Mouse (Mus musculus): ENCODE data around the gene H2-T3. TPM values are rescaled to one million over a fixed set of nuclear protein-coding genes. Genes with fewer than 3 reads are reported as not detected.
"Not testable (repeated sequence)": the region's sequence is repeated elsewhere in the genome, so short reads cannot be mapped to it uniquely, and the experiment has no call there.

Gene H2-T3
- total RNA-seq, 1 experiment from 2014 or later: 0.44 TPM

DNA sequence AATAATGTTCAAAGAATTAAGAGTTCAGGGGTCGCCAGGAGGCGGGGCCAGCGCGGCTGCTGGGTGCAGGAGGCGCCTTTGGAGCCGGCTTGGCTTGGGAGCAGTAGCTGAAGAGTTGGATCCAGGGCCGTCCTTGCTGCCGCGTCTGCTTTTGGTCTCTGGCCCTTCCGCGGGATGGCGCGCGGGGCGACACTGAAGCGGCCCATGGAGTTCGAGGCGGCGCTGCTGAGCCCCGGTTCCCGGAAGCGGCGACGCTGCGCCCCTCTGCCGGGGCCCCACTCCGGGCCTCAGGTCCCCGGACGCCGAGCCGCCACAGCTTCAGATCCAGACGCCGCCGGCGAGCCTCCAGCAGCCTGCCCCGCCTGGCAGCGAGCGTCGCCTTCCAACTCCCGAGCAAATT is 11.1 kb downstream of the H2-T3 start:
- peak; percentile 30 for DNase-seq

DNA sequence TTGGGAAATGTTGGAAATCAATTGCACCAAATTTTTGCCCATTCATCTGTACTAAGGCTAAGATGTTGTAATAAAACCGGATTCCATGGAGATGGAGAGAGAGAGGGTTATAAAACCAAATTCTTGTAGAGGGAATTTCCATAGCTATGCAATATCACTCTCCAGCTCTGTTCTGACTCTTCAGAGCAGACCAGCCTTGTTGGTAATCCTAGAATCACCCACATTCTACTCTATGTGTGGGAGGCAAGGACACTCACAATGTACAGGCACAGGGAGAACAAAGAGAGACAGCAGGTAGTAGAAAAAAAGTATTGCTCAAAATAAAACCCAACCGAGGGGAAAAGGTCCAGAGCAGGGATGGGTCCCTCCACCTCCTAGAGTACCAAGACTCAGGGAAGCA is 14.0 kb downstream of the H2-T3 start:
- DNase-seq: not testable (repeated sequence)

DNA sequence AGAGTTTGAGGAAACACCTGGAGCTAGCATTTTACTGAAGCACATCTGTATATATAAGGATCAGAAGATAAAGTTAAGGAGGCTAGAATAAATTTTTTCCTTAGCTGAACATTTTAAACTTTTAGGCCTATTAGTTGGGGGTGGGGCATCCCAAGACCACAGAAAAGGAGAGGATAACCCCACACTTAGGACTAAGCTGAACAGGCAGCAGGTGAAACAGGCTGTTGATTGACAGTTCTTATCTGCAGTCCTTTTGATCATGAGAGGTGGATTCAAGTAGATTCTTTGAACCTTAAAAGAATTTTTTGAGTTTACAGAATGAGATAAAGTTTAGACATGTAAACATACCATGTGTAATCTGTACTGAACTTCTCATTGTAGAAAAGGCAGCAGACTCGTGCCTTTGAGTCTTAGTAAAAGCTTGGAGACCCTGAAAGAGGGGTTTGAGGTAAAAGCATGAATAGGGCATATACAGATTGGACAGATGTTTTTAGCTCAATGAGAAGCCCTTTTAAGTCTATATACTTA is 19.7 kb downstream of the H2-T3 start:
- no peak for DNase-seq

DNA sequence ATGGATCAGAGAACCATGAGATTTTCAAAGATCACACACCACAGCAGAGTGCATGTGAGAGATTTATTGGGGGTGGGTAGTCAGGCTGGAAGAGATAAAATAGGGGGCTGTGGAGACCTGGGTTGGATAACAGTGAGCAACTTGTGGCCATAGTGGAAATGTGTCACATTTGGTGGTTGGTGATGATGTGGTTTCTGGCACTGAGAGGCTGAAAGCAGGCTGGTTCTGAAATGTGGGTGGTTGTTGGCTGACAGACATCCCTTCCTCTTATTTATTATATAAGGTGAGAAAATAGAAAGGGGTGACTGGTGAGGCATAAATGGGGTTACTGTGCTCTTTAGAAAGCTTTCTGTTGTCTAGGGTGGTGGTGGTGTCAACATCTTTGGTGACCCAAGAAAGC is 20.3 kb downstream of the H2-T3 start:
- no peak for DNase-seq

DNA sequence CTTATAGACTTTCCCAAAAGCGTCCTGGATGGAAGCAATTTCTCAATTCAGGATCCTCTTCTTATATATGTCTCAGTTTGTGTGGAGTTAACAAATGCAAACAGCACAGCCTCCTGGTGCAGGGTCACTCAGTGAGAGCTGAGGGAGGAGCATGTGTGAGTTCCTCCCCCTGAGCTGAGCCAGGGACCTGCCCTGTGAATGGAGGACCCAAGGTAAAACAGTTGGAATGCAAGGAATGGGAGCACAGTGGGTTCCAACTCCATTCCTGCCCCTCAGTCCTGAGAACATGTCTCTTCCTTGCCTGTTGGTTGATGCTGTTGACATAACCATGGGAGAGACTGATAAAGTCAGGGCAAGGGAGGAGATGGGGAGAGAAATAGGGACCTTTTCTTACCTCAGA is 21.0 kb downstream of the H2-T3 start:
- not testable (repeated sequence) for DNase-seq

DNA sequence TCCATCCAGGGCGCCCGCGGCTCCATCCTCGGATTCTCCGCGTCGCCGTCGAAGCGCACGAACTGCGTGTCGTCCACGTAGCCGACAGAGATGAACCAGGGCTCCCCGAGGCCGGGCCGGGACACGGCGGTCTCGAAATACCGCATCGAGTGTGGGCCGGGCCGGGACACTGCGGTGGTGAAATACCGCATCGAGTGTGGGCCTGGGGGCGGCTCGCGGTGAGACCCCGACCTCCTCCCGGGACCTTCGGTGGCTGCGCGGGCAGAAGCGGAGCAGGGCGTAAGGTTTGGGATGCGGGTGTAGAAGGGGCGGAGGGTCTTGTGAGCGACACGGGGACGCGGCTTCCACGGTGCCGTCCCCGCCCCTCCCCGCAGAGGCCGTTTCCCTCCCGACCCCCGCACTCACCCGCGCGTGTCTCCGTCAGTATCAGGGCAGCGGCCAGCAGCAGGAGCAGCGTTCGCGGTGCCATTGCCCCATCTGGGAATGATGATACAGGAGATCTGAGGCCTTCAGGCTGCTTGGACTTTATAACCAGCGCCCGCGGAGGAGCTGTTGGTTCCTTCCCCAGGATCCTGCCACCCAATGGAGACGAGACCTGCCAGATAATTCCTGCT is 21.9 kb downstream of the H2-T3 start, which contains the start of gene Gm8909:
TSS of gene Gm8909 (minus strand) at position 499 of the 614 bp plus-strand sequence.
- DNase-seq: peak; percentile 31

DNA sequence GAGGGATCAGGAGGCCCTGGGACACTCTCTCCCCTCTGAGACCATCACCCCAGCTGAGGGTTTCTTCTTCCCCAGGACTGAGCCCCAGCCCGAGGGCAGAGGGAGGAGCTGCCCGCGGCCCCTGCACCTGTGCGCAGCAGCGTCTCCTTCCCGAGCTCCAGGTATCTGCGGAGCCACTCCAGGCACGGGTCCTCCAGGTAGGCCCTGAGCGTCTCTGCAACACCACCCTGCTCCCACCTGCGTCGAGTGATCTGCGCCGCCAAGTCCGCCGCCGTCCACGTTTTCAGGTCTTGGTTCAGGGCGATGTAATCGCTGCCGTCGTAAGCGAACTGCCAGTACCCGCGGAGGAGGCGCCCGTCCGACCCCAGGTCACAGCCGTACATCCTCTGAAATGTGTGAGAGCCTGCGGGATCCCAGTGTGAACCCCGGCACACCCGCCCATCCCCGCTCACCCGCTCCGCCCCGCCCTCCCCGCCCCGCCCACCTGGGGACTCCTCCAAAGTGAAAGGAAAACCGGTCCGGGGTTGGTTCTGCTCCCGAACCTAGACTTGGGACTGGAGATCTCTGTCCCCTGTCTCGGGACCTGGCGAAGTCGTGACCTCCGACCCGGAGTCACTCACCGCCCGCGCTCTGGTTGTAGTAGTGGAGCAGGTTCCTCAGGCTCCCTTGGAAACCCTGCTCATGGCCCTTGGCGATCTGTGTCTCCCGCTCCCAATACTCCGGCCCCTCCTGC is 22.6 kb downstream of the H2-T3 start:
- peak; percentile 14 for DNase-seq

DNA sequence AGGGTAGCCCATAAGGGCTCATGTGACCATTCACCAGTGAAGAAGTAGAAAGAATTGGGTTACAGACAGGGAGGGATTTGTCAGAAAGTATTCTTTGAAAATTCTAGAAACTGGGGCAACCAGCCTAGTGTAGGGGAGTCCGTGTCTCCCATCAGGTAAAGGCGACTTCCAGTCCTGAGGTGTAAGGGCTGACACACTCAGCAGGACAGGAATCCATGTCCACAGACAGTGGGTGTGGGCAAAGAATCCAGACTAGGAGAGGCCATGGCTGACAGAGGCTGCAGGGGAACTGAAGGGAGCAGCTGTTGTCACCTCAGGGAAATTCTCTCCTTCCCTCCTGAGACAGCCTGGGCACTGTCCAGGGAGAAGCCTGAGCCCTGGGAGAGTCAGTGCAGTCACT is 23.2 kb downstream of the H2-T3 start:
- not testable (repeated sequence) for DNase-seq

DNA sequence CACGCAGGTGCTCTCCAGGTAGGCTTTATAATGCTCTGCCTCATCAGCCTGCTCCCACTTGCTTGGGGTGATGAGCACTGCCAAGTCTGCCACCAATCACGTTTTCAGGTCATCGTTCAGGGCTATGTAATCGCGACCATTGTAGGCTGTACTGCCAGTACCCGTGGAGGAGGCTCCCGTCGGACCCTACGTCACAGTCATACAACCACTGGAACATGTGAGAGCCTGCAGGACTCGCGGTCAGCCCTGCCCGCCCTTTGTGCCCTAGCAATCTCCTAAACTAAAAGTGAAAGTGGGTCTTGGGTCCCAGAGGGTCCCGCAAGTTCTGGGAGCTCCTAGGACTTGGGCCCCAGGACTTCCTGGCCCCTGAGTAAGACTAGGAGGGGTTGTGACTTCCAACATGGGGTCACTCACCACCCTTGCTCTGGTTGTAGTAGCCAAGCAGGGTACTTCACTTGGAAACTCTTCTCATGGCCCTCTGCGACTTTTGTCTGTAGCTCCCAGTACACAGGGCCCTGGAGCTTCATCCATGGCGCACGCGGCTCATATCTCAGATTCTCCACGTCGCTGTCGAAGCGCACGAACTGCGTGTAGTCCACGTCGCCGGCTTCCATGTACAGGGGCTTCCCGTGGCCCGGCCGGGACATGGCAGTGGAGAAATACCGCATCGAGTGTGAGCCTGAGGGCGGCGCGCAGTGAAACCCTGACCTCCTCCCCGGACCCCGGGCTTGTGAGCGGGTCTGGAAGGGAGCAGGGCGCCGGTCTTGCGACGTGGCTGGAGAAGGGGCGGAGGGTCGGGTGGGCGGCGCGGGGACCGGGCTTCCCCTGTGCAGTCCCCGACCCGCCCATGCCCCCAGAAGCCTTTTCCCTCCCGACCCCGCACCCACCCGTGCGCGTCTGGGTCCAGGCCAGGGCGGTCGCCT is 28.7 kb downstream of the H2-T3 start:
- DNase-seq: no peak

DNA sequence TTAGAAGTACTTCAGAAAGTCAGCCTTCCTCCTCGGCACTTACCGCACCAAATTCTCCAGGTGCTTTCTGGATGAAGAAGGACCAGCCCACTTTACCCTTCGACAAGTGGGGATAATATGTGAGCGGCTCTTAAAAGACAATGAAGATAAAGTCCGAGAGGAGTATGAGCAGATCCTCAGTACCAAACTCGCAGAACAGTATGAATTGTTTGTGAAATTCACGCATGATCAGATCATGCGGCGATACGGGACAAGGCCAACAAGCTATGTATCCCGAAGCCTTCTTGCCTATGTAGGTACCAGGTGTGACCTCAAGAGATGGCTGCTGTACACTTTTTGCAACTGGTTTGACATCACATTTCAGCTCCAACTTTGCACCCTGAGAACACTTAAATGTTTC is 31.8 kb downstream of the H2-T3 start:
- DNase-seq: not testable (repeated sequence)

DNA sequence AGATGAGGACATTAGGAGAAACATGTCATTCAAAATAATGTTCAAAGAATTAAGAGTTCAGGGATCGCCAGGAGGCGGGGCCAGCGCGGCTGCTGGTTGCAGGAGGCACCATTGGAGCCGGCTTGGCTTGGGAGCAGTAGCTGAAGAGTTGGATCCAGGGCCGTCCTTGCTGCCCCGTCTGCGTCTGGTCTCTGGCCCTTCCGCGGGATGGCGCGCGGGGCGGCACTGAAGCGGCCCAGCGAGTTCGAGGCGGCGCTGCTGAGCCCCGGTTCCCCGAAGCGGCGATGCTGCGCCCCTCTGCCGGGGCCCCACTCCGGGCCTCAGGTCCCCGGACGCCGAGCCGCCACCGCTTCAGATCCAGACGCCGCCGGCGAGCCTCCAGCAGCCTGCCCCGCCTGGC is 32.3 kb downstream of the H2-T3 start:
- peak; percentile 9 for DNase-seq

DNA sequence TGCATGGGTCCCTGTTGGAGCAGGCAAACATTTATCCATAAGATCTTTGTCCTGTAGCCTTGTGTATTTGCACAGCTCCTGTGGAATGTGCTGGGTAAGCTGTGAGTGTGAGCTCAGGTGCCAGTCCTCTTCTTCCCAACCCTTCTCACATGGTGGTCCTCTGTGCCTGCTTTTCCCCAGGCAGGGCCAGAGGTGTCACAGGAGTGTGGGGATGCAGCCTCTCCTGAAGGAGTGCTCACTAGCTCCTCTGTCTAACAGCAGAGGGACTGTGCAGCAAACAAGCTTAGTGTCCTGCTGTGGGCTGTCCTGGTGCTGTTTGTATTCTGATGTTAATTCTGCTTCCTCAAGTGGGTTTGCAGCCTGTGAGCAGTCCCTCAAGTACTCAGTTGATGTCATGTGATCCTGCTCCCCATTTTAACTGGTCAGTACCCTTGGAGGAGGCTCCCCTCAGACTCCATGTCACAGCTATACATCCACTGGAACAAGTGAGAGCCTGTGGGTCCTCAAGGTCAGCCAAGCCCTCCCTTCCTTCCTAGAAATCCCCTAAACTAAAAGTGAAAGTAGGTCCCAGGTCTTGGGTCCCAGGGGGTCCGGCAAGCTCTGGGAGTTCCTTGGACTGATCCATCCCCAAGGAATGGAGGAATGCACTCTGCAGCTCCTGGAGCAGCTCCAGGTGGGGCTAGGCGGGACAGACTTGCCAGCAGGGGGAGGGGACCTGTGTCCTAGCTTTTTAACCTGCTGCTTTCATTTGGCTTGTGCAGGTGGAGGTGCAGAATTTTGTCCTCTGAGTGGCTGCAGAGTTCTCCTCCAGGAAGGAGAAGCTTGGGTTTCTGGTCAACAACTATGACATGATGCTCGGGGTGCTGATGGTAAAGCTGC is 35.6 kb downstream of the H2-T3 start:
- peak; percentile 6 for DNase-seq

DNA sequence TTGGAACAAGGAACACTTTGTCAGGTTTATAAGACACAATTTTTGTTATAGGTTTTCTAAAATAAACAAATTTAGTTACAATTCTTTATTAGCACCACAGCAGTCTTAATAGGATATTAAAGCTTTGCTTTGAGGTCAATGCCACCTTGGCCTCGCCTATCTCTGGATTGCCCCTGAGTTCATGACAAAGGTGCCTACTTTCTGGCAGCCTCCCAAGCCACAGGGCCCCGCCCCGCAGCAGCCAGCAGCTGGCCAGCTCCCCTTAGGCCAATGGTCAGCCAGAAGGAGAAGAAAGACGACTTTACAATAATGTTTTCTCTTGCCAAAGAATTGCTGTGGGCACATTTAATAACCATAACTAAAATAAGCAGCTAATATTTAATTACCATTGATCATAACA is 38.9 kb downstream of the H2-T3 start:
- not testable (repeated sequence) for DNase-seq

DNA sequence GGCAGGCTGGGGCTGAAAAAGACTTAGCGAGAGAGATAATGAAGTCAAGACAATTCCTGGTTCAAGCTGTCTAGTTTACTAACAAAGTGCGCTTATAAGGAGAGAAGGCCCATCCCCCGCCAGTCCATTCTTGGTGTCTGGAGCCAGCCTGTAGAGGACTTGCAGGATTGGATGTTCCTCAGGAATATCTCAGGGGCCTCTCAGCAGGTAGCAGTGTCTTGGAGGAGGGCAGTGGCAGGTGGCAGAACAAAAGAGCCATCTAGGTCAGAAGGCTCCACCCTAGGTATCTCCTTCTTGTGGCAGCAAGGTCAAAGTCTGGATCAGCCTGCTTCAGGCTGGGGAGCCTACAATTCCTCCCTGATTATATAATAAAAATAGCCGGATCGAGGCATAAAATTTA is 41.6 kb downstream of the H2-T3 start:
- not testable (repeated sequence) for DNase-seq

DNA sequence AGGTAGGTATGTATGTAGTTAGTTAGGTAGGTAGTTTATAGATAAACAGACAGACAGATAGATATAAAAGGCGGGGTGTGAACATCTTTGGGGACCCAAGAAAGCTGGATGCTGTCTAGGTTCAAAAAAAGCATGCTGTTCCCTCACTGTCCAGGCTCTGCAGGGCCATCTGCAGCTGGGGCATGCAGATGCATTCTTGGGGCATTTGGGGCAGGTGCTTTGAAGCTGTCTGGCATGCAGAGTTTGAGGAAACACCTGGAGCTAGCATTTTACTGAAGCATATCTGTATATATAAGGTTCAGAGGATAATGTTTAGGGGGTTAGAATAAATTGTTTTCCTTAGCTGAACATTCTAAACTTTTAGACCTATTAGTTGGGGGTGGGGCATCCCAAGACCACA is 43.1 kb downstream of the H2-T3 start:
- DNase-seq: not testable (repeated sequence)

DNA sequence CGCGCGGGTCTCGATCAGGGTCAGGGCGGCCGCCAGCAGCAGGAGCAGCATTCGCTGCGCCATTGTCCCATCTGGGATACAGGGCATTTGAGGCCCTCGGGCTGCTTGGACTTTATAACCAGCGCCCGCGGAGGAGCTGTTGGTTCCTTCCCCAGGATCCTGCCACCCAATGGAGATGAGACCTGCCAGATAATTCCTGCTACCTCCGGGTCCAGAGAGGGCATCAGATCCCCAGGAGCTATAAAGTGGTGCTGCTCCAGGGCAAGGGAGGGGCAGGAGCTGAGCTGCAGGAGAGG is 44.3 kb downstream of the H2-T3 start:
- not testable (repeated sequence) for DNase-seq

DNA sequence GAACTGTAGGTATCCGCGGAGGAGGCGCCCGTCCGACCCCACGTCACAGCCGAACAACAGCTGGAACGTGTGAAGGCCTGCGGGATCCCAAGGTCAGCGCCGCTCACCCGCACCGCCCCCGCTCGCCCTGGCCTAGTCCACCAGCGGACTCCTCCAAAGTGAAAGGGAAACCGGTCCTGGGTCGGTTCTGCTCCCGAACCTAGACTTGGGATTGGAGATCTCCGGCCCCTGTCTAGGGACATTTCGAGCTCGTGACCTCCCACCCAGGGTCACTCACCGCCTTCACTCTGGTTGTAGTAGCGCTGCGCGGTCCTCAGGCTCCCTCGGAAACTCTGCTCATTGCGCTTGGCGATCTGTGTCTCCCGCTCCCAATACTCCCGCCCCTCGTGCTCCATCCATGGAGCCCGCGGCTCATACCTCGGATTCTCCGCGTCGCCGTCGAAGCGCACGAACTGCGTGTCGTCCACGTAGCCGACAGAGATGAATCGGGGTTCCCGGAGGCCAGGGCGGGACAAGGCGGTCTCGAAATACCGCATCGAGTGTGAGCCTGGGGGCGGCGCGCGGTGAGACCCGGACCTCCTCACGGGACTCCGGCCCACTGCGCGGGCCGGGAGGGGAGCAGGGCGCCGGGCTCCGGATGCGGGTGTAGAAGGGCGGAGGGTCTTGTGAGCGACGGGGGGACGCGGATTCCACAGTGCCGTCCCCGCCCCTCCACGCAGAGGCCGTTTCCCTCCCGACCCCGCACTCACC is 44.8 kb downstream of the H2-T3 start:
- peak; percentile 38 for DNase-seq

DNA sequence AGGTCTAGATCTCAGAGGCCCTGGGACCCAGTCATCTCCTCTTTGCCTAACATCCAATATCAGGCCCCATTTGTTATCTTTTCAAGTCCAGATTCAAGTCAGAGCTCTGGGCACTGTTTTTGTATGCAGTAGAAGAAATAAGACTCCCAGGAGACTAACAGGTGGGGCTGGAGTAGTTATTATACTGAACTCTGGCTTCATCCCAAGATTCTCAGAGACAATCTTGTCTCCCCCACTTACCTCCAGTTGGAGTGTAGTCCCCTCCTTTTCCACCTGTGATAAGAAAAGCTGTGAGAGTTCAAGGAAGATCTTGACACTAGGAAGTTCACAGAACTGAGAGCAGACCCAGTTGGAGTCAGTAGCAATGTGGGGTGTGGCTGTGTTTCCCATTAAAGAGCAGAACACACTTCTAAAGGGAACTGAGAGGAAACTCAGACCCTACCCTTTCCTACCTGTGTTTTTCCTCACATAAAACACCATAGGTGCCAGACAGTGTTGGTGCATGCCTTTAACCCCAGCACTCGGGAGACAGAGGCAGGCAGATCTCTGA is 53.7 kb downstream of the H2-T3 start:
- not testable (repeated sequence) for DNase-seq
